Mouse (Mus musculus): Measurements from ENCODE around the gene Heatr5b. TPM values are rescaled to one million over a fixed set of nuclear protein-coding genes. Genes with fewer than 3 reads are reported as not detected.

The Heatr5b gene
- total RNA-seq, 2 experiments from 2014 or later = 49.5 to 53.4 TPM

Other genes starting within 250 kb of the Heatr5b start
- gene Strn, start 98.2 kb downstream of the Heatr5b start, total RNA-seq (2021) = 10 to 100 TPM; 58.8 to 68.7 TPM
- 10 to 100 TPM; 37.4 to 44.6 TPM for gene Gpatch11, start 203 bp upstream of the Heatr5b start, total RNA-seq (2021)
- gene Eif2ak2, start 47.2 kb upstream of the Heatr5b start, total RNA-seq (2021) = 1 to 10 TPM; 4.3 to 5.0 TPM
- gene Sult6b1, start 71.6 kb upstream of the Heatr5b start, total RNA-seq (2021) = not detected
- gene Cebpzos, start 81.1 kb upstream of the Heatr5b start, total RNA-seq (2021) = 10 to 100 TPM; 24.0 to 29.4 TPM
- gene Cebpz, start 101.7 kb upstream of the Heatr5b start, total RNA-seq (2021) = 10 to 100 TPM; 36.2 to 36.3 TPM
- 10 to 100 TPM; 62.9 to 67.4 TPM for gene Ndufaf7, start 101.8 kb upstream of the Heatr5b start, total RNA-seq (2021)
- 1 to 10 TPM; 9.3 to 10.0 TPM for gene Prkd3, start 185.5 kb upstream of the Heatr5b start, total RNA-seq (2021)
- gene Qpct, start 216.5 kb upstream of the Heatr5b start, total RNA-seq (2021) = 10 to 100 TPM in 1 of 2 experiments, 1 to 10 TPM in 1; 8.3 to 10.3 TPM